Mouse (Mus musculus): Measurements from ENCODE around the gene Gm2974. TPM values are rescaled to one million over a fixed set of nuclear protein-coding genes. Genes with fewer than 3 reads are reported as not detected.

Gm2974 gene
- 2.8 TPM for polyA plus RNA-seq (2017; shearing (Covaris generic))

DNA sequence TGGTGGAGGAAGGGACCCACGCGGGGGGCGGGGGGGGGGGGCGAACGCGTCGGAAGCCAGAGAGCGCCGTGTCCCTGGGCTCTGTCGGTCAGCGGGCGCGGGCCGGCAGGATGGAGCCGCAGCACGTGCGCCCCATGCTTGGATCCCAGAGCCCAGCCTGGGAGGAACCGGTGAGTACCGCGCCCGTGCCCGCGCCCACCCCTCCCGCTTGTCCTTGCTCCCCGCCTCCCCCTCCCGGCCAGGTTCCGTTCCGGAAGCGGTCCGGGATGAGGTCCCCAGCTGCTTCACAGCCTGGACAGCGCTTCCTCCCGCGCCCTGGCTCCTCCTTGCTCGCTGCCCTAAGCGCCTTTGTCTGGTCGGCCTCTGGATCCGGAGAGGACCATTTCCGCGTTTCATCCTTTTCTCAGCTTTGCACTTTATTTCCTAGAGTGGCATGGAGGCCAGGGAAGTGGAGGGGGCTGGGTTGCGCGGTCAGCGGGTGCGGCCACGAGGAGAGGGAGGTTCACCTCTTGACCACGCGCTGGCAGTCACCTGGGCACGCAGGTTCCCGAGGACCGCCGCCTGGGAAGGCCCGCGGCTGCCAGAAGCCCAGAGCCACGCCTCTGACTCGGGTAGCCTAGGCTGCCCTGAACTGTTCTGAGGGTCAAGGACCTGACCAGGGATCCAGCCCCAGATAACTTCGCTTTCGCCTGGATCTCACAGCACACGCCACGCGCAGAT is at the start of gene Gm2974:
Gm2974 (plus strand) TSS at position 86 of the 720 bp plus-strand sequence.

DNA sequence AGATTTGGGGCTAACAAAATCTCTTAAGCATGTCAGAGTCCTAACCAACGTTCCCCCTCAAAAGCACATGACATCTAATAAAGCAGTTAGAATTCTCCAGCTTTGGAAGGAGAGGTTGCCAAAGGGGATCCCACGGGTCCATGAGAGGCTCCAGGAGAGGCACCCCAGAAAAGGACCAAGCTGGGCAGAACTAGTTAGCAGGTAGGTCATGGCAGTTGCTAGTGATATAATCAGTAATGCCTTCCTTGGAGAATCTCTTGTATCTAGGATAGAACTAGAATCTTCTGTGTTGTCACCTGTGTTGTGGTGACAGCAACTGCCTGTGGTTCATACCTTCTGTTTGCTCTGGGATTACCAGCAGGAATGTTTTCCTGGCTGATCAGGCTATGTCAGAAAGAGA is 17.6 kb upstream of the Gm2974 start, which contains the start of gene Gm3127:
Gm3127 (plus strand) TSS at position 301 of the 400 bp plus-strand sequence.

DNA sequence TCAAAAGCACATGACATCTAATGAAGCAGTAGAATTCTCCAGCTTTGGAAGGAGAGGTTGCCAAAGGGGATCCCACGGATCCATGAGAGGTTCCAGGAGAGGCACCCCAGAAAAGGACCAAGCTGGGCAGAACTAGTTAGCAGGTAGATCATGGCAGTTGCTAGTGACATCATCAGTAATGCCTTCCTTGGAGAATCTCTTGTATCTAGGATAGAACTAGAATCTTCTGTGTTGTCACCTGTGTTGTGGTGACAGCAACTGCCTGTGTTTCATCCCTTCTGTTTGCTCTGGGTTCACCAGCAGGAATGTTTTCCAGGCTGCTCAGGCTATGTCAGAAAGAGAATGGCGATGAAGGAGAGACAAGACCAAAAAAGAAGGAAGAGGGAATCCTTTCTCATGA is 67.0 kb downstream of the Gm2974 start, which contains the start of gene Gm3138:
Gm3138 (plus strand) TSS at position 301 of the 400 bp plus-strand sequence.

Other genes with a start within 250 kb of the Gm2974 start
- gene Gm3095, start 219.0 kb upstream of the Gm2974 start, polyA plus RNA-seq (2017; shearing (Covaris generic)): 0.85 TPM
- not detected for gene Gm3099, start 184.2 kb upstream of the Gm2974 start, polyA plus RNA-seq (2017; shearing (Covaris generic))
- 2.8 TPM for gene Gm5796, start 158.6 kb upstream of the Gm2974 start, polyA plus RNA-seq (2017; shearing (Covaris generic))
- 0.57 TPM for gene Gm3115, start 98.5 kb upstream of the Gm2974 start, polyA plus RNA-seq (2017; shearing (Covaris generic))
- gene Gm8108, start 72.0 kb upstream of the Gm2974 start, polyA plus RNA-seq (2017; shearing (Covaris generic)): 2.6 TPM
- gene Gm3127, start 17.5 kb upstream of the Gm2974 start, polyA plus RNA-seq (2017; shearing (Covaris generic)): not detected
- gene Gm3138, start 67.1 kb downstream of the Gm2974 start, polyA plus RNA-seq (2017; shearing (Covaris generic)): not detected
- not detected for gene Gm3149, start 134.7 kb downstream of the Gm2974 start, polyA plus RNA-seq (2017; shearing (Covaris generic))
- 9.4 TPM for gene 2610042L04Rik, start 152.2 kb downstream of the Gm2974 start, polyA plus RNA-seq (2017; shearing (Covaris generic))
- not detected for gene Gm3159, start 214.9 kb downstream of the Gm2974 start, polyA plus RNA-seq (2017; shearing (Covaris generic))
- 7.0 TPM for gene Gm3164, start 232.9 kb downstream of the Gm2974 start, polyA plus RNA-seq (2017; shearing (Covaris generic))
- gene Gm3173, start 248.4 kb downstream of the Gm2974 start, polyA plus RNA-seq (2017; shearing (Covaris generic)): 2.7 TPM